Mouse (Mus musculus): ENCODE data around the gene Kifc3. TPM values are rescaled to one million over a fixed set of nuclear protein-coding genes. Genes with fewer than 3 reads are reported as not detected.

The Kifc3 gene
- total and polyA plus RNA-seq, 3 experiments = 0.78 to 1.8 (median 1.7) TPM

- dilution Hi-C loops (cut with MboI; ENCODE audit: extremely low pct_ligation_motif_present, extremely low pct_unique_long_range_greater_than_20kb, low sequenced_read_pairs) = no loop called here
- no peak for DNase-seq (ENCODE audit: extremely low read depth)
- Histone ChIP-seq H3K27ac (ENCODE audit: insufficient read depth, low read depth) (no peak overlapping the region), H3K36me3 (replicated peaks in 1 of 2; ENCODE audit: control insufficient read depth in 1 of 2, insufficient read depth in 1 of 2, low read length in 1 of 2) (no peaks in the 10 kb centered on the region), H3K79me2 (replicated peaks; ENCODE audit: control insufficient read depth, extremely low read depth, insufficient read depth, poor library complexity, severe bottlenecking) (no peaks in the 10 kb centered on the region), H3K9ac (ENCODE audit: insufficient read depth, low read depth) (no peak overlapping the region), H3K4me3 (replicated peaks in 1 of 3; ENCODE audit: low read depth in 2 of 3, low read length in 2 of 3, poor library complexity in 1 of 3) (no peak overlapping the region), H3K4me2 (ENCODE audit: insufficient read depth, low read depth, poor library complexity, severe bottlenecking) (no peak overlapping the region), H3K9me3 (replicated peaks; ENCODE audit: low read length) (no peaks in the 10 kb centered on the region), H3K27me3 (replicated peaks) (peaks cover 9% of the 10 kb centered on the region), H3K4me1 (ENCODE audit: control insufficient read depth in 1 of 2, insufficient read depth in 2 of 2) (peaks cover 0 to 4% of the 10 kb centered on the region in 2 experiments; a peak in 2 of 4 replicates)
- no peak for TF ChIP-seq ZKSCAN1 (IDR thresholded peaks at IDR 0.05; ENCODE audit: borderline replicate concordance, low read depth, low read length)
- TF ChIP-seq NRF1 (IDR thresholded peaks at IDR 0.05; ENCODE audit: low read depth, low read length) = no peak
- no peak for TF ChIP-seq TCF12 (IDR thresholded peaks at IDR 0.05; ENCODE audit: low read depth, low read length)
- TF ChIP-seq TBP (conservative IDR thresholded peaks at IDR 0.05; ENCODE audit: low read depth, low read length) = no peak
- no peak for TF ChIP-seq JUN (IDR thresholded peaks at IDR 0.05; ENCODE audit: insufficient read depth, low read depth, low read length)
- in situ Hi-C loops (cut with MboI; ENCODE audit: low pct_ligation_motif_present, low pct_unique_long_range_greater_than_20kb, low sequenced_read_pairs) = loop anchor here (25.0 kb wide), 1 partner anchor 133 kb away; the partner anchor contains the start of gene Katnb1
Observed at GRCm38 (mm10) chr8:95220571-95220998, 18.0 kb upstream of the Kifc3 start.

DNA sequence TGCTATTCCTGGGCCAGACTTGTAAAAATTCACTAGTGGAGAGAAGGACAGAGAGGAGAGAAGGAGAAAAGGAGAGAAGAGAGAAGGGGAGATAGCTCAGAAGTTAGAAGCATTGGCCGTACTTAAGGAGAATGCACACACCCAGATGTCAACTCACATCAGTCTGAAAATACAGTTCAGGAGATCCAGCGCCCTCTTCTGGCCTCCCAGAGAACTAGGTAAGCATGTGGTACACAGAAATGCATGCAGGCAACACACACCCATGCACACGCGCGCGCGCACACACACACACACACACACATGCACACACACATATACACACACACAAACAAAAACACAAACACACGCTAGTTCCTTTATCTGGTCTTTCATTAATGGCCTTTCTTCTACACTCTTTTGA lies 17.0 kb upstream of the Kifc3 start:
- no peaks in the 10 kb centered on the region for H3K79me2 ChIP-seq (replicated peaks; ENCODE audit: control insufficient read depth, extremely low read depth, insufficient read depth, poor library complexity, severe bottlenecking)
- peaks cover 0 to 4% of the 10 kb centered on the region in 2 experiments; a peak in 2 of 4 replicates for H3K4me1 ChIP-seq (ENCODE audit: control insufficient read depth in 1 of 2, insufficient read depth in 2 of 2)
- in situ Hi-C loops (cut with MboI; ENCODE audit: low pct_ligation_motif_present, low pct_unique_long_range_greater_than_20kb, low sequenced_read_pairs) = loop anchor here (25.0 kb wide), 1 partner anchor 132 kb away; the partner anchor contains the start of gene Katnb1
- no peaks in the 10 kb centered on the region for H3K36me3 ChIP-seq (replicated peaks in 1 of 2; ENCODE audit: control insufficient read depth in 1 of 2, insufficient read depth in 1 of 2, low read length in 1 of 2)
- H3K4me2 ChIP-seq (ENCODE audit: insufficient read depth, low read depth, poor library complexity, severe bottlenecking) = no peak overlapping the region
- peaks cover 8% of the 10 kb centered on the region for H3K27me3 ChIP-seq (replicated peaks)
- H3K4me3 ChIP-seq (replicated peaks in 1 of 3; ENCODE audit: low read depth in 2 of 3, low read length in 2 of 3, poor library complexity in 1 of 3) = no peak overlapping the region
- H3K27ac ChIP-seq (ENCODE audit: insufficient read depth, low read depth) = no peak overlapping the region
- TF ChIP-seq CTCF (conservative IDR thresholded peaks at IDR 0.05 in 1 of 2, IDR thresholded peaks at IDR 0.05 in 1 of 2; ENCODE audit: low read depth in 2 of 2, low read length in 2 of 2) = peak in 1 of 2 experiments; percentile 30; a peak in 1 of 4 replicates
- no peak for TF ChIP-seq NRF1 (IDR thresholded peaks at IDR 0.05; ENCODE audit: low read depth, low read length)
- dilution Hi-C loops (cut with MboI; ENCODE audit: extremely low pct_ligation_motif_present, extremely low pct_unique_long_range_greater_than_20kb, low sequenced_read_pairs) = no loop called here
- H3K9ac ChIP-seq (ENCODE audit: insufficient read depth, low read depth) = no peak overlapping the region
- H3K9me3 ChIP-seq (replicated peaks; ENCODE audit: low read length) = no peaks in the 10 kb centered on the region
- DNase-seq (ENCODE audit: extremely low read depth) = peak; percentile 19

DNA sequence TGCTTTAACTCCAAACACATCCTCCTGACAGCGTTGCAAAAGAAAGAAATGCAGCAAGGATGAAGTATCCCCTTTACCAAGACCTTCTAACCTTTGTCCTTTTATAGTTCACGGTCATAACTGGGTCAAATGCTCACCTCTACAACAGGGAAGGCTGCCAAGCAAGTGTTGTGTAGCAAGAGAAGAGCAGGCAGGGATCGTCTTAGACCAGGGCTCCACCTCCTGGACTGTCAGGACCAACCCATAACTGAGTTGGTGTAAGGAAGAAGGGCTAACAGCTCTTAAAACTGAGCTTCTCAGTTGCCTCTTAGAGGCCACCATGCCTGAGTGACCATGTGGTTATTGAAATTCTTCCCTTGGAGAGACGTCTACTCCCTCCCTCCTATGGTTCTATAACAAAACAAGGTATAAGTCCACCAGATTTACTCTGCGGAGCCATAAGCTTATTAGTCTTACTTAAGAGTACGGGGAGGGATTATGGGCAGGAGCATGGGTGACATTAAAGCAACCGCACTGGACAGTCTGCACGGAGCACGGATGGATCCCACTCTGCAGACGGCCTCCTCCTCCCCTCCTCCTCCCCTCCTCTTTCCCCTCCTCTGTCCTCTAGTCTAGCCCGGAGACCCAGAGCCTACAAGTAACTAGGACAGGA lies 13.2 kb upstream of the Kifc3 start:
- H3K9ac ChIP-seq (ENCODE audit: insufficient read depth, low read depth) = no peak overlapping the region
- H3K79me2 ChIP-seq (replicated peaks; ENCODE audit: control insufficient read depth, extremely low read depth, insufficient read depth, poor library complexity, severe bottlenecking) = no peaks in the 10 kb centered on the region
- DNase-seq (ENCODE audit: extremely low read depth) = no peak
- H3K27ac ChIP-seq (ENCODE audit: insufficient read depth, low read depth) = no peak overlapping the region
- H3K27me3 ChIP-seq (replicated peaks) = peaks cover 3% of the 10 kb centered on the region
- TF ChIP-seq CTCF (conservative IDR thresholded peaks at IDR 0.05 in 1 of 2, IDR thresholded peaks at IDR 0.05 in 1 of 2; ENCODE audit: low read depth in 2 of 2, low read length in 2 of 2) (peak in 1 of 2 experiments; percentile 21; a peak in 1 of 4 replicates), USF2 (conservative IDR thresholded peaks at IDR 0.05; ENCODE audit: low read depth, low read length) (no peak), SMC3 (IDR thresholded peaks at IDR 0.05; ENCODE audit: low read depth, low read length) (peak; percentile 7; the same call in 1 of the 2 replicates)
- H3K4me3 ChIP-seq (replicated peaks in 1 of 3; ENCODE audit: low read depth in 2 of 3, low read length in 2 of 3, poor library complexity in 1 of 3) = no peak overlapping the region
- in situ Hi-C loops (cut with MboI; ENCODE audit: low pct_ligation_motif_present, low pct_unique_long_range_greater_than_20kb, low sequenced_read_pairs) (loop anchor here (25.0 kb wide), 1 partner anchor 129 kb away; the partner anchor contains the start of gene Katnb1), dilution Hi-C loops (cut with MboI; ENCODE audit: extremely low pct_ligation_motif_present, extremely low pct_unique_long_range_greater_than_20kb, low sequenced_read_pairs) (no loop called here)
- H3K4me2 ChIP-seq (ENCODE audit: insufficient read depth, low read depth, poor library complexity, severe bottlenecking) = no peak overlapping the region
- H3K4me1 ChIP-seq (ENCODE audit: control insufficient read depth in 1 of 2, insufficient read depth in 2 of 2) = no peaks in the 10 kb centered on the region
- no peaks in the 10 kb centered on the region for H3K36me3 ChIP-seq (replicated peaks in 1 of 2; ENCODE audit: control insufficient read depth in 1 of 2, insufficient read depth in 1 of 2, low read length in 1 of 2)
- H3K9me3 ChIP-seq (replicated peaks; ENCODE audit: low read length) = no peaks in the 10 kb centered on the region

All from CH12.LX (cell line).